Mouse (Mus musculus) megakaryocyte, embryonic 14.5 days (primary cell): ENCODE results near the gene Prph2.

ENCODE experiments used
- FLI1 ChIP-seq: IDR thresholded peaks from 2 replicates; pipeline ENCODE4 v1.6.1; 2012; ENCODE audit warnings: low read length, inconsistent platforms, mixed read lengths
- GATA1 ChIP-seq: IDR thresholded peaks from 3 replicates; pipeline ENCODE4 v1.6.1; 2012; ENCODE audit warnings: mixed read lengths, low read length, inconsistent platforms, borderline replicate concordance

DNA sequence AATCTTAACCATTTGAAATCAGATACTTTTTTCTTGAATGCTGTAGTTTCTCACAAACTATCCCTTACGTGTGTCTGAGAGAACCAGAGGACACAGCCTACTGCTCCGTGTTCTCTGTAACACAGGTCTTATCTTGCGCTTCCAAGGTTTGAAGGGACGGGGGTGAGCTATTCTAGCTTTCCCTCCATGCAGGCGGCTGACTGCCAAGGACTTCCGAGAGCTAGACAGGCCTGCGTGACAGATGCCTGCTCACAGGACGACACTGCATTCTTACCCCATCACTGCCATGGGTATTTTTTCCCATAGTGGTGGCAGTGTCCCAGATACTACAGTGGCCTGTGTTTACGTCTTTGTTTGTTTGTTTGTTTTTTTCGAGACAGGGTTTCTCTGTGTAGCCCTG lies 50.0 kb downstream of the Prph2 start:
- TF ChIP-seq GATA1: no peak
- TF ChIP-seq FLI1: no peak
